Mouse (Mus musculus): ENCODE results near the gene Thsd4.

Thsd4 gene

GRCm38 (mm10) chr9:60521806-60522264 lies at the start of gene Thsd4:
Gene Thsd4, minus strand, starts transcription at chr9:60522046.
- in situ Hi-C loops (cut with MboI; ENCODE audit: low sequenced_read_pairs) = no loop called here

- in situ Hi-C loops (cut with MboI; ENCODE audit: low sequenced_read_pairs) = no loop called here
Measured at GRCm38 (mm10) chr9:60571041-60571440, 49.2 kb upstream of the Thsd4 start.

GRCm38 (mm10) chr9:60569366-60569765 lies 47.5 kb upstream of the Thsd4 start:
- in situ Hi-C loops (cut with MboI; ENCODE audit: low sequenced_read_pairs) = no loop called here

- in situ Hi-C loops (cut with MboI; ENCODE audit: low sequenced_read_pairs) = no loop called here
Measured at GRCm38 (mm10) chr9:60563809-60564208, 42.0 kb upstream of the Thsd4 start.

GRCm38 (mm10) chr9:60562443-60563371 lies 40.9 kb upstream of the Thsd4 start:
- in situ Hi-C loops (cut with MboI; ENCODE audit: low sequenced_read_pairs) = no loop called here

GRCm38 (mm10) chr9:60561641-60562289 lies 39.9 kb upstream of the Thsd4 start:
- in situ Hi-C loops (cut with MboI; ENCODE audit: low sequenced_read_pairs) = no loop called here

- in situ Hi-C loops (cut with MboI; ENCODE audit: low sequenced_read_pairs) = no loop called here
Measured at GRCm38 (mm10) chr9:60558507-60558906, 36.7 kb upstream of the Thsd4 start.

- in situ Hi-C loops (cut with MboI; ENCODE audit: low sequenced_read_pairs) = no loop called here
Measured at GRCm38 (mm10) chr9:60551238-60551637, 29.4 kb upstream of the Thsd4 start.

GRCm38 (mm10) chr9:60548182-60548581 lies 26.3 kb upstream of the Thsd4 start:
- in situ Hi-C loops (cut with MboI; ENCODE audit: low sequenced_read_pairs) = no loop called here

- in situ Hi-C loops (cut with MboI; ENCODE audit: low sequenced_read_pairs) = no loop called here
Measured at GRCm38 (mm10) chr9:60546169-60546568, 24.3 kb upstream of the Thsd4 start.

- in situ Hi-C loops (cut with MboI; ENCODE audit: low sequenced_read_pairs) = no loop called here
Measured at GRCm38 (mm10) chr9:60545361-60546096, 23.7 kb upstream of the Thsd4 start.

- in situ Hi-C loops (cut with MboI; ENCODE audit: low sequenced_read_pairs) = no loop called here
Measured at GRCm38 (mm10) chr9:60543422-60544015, 21.7 kb upstream of the Thsd4 start.

GRCm38 (mm10) chr9:60530310-60530709 lies 8.5 kb upstream of the Thsd4 start:
- in situ Hi-C loops (cut with MboI; ENCODE audit: low sequenced_read_pairs) = no loop called here

- in situ Hi-C loops (cut with MboI; ENCODE audit: low sequenced_read_pairs) = no loop called here
Measured at GRCm38 (mm10) chr9:60529348-60530243, 7.8 kb upstream of the Thsd4 start.

GRCm38 (mm10) chr9:60528269-60528668 lies 6.4 kb upstream of the Thsd4 start:
- in situ Hi-C loops (cut with MboI; ENCODE audit: low sequenced_read_pairs) = no loop called here

- in situ Hi-C loops (cut with MboI; ENCODE audit: low sequenced_read_pairs) = no loop called here
Measured at GRCm38 (mm10) chr9:60527836-60528235, 6.0 kb upstream of the Thsd4 start.

- in situ Hi-C loops (cut with MboI; ENCODE audit: low sequenced_read_pairs) = no loop called here
Measured at GRCm38 (mm10) chr9:60527051-60527450, 5.2 kb upstream of the Thsd4 start.

- in situ Hi-C loops (cut with MboI; ENCODE audit: low sequenced_read_pairs) = no loop called here
Measured at GRCm38 (mm10) chr9:60526195-60526594, 4.3 kb upstream of the Thsd4 start.

- in situ Hi-C loops (cut with MboI; ENCODE audit: low sequenced_read_pairs) = no loop called here
Measured at GRCm38 (mm10) chr9:60521143-60521542, 703 bp downstream of the Thsd4 start.

GRCm38 (mm10) chr9:60519601-60520000 lies 2.2 kb downstream of the Thsd4 start:
- in situ Hi-C loops (cut with MboI; ENCODE audit: low sequenced_read_pairs) = no loop called here

Data from CH12F3 (cell line).